ENCODE assay signal across 7 mouse cellular contexts in genomic region chr7:144940003-144940571, GRCm38 (mm10). TPM values are rescaled to one million over a fixed set of nuclear protein-coding genes. Genes with fewer than 3 reads are reported as not detected.
DNase-seq lines count a peak whose midpoint lies in the region; ATAC-seq and TF ChIP-seq lines count a peak whose summit lies in the region.

No protein-coding gene starts in this region.

- peak overlapping the region; percentile 96 for H3K9ac ChIP-seq in heart, embryonic 11.5 days (ENCODE audit: low read depth, low read length)
- H3K9ac ChIP-seq in midbrain, postnatal 0 days (replicated peaks; ENCODE audit: low read length, poor library complexity, severe bottlenecking): no peak overlapping the region

- H3K27me3 ChIP-seq in E14TG2a.4 (ENCODE audit: insufficient read depth, low read length): peaks cover 17% of the 10 kb centered on the region
- H3K27me3 ChIP-seq in heart, embryonic 11.5 days (ENCODE audit: control insufficient read depth, insufficient read depth, low read length): 0 out of 2 replicates have a peak, but pooled peaks cover 3% of the 10 kb centered on the region
- peaks cover 37% of the 10 kb centered on the region for H3K27me3 ChIP-seq in midbrain, postnatal 0 days (ENCODE audit: insufficient read depth, low read length)

- H3K36me3 ChIP-seq in E14TG2a.4 (ENCODE audit: insufficient read depth, low read length): peaks cover 31% of the 10 kb centered on the region
- H3K36me3 ChIP-seq in heart, embryonic 11.5 days (ENCODE audit: control insufficient read depth, insufficient read depth, low read length): peaks cover 16% of the 10 kb centered on the region
- H3K36me3 ChIP-seq in midbrain, postnatal 0 days (ENCODE audit: insufficient read depth, low read length): no peaks in the 10 kb centered on the region

- under 1% methylated on average over 22 of the region's 22 CpGs for WGBS in heart, embryonic 11.5 days (ENCODE audit: insufficient replicate concordance)
- 0% methylated on average over 20 of the region's 22 CpGs for WGBS in midbrain, postnatal 0 days

- no peaks in the 10 kb centered on the region for H3K9me3 ChIP-seq in E14TG2a.4 (ENCODE audit: low read length)
- no peaks in the 10 kb centered on the region for H3K9me3 ChIP-seq in heart, embryonic 11.5 days (replicated peaks; ENCODE audit: control insufficient read depth, low read length)
- H3K9me3 ChIP-seq in midbrain, postnatal 0 days (ENCODE audit: low read length): no peaks in the 10 kb centered on the region

- peak overlapping the region; percentile 84 for H3K4me3 ChIP-seq in E14TG2a.4 (replicated peaks; ENCODE audit: low read length)
- H3K4me3 ChIP-seq in heart, embryonic 11.5 days (ENCODE audit: low read depth, low read length): peak overlapping the region; percentile 79
- peak overlapping the region; percentile 42 for H3K4me3 ChIP-seq in midbrain, postnatal 0 days (ENCODE audit: low read depth, low read length)

- peak; percentile 29 for DNase-seq in WW6 (ENCODE audit: low read depth, low spot score)
- peak; percentile 25 to 48 for DNase-seq in kidney, postnatal 36 days
- no peak for DNase-seq in midbrain, postnatal 0 days (ENCODE audit: low spot score)
- no peak for DNase-seq in thymus, postnatal 0 days (ENCODE audit: low spot score)
- no peak for DNase-seq in gastrocnemius, postnatal 4 days (ENCODE audit: low spot score in 2 of 2)

- peak; percentile 27; the same call in 1 of the 2 replicates for ATAC-seq in heart, embryonic 11.5 days (replicated peaks; ENCODE audit: insufficient number of reproducible peaks, low FRiP score, low TSS enrichment)
- no peak for ATAC-seq in midbrain, postnatal 0 days (ENCODE audit: low FRiP score)

- no peak for TF ChIP-seq CTCF in E14TG2a.4 (conservative IDR thresholded peaks at IDR 0.05; ENCODE audit: low read length)
- no peak for TF ChIP-seq CTCF in midbrain, postnatal 0 days (IDR thresholded peaks at IDR 0.05)

- H3K27ac ChIP-seq in heart, embryonic 11.5 days (ENCODE audit: low read depth, low read length): peak overlapping the region; percentile 97
- no peak overlapping the region for H3K27ac ChIP-seq in midbrain, postnatal 0 days (ENCODE audit: low read depth, low read length)

- H3K4me2 ChIP-seq in heart, embryonic 11.5 days: peak overlapping the region; percentile 98
- H3K4me2 ChIP-seq in midbrain, postnatal 0 days (ENCODE audit: low read depth, low read length, poor library complexity, severe bottlenecking): peak overlapping the region; percentile 84

- H3K4me1 ChIP-seq in E14TG2a.4 (replicated peaks; ENCODE audit: low read depth, low read length): peaks cover 65% of the 10 kb centered on the region
- H3K4me1 ChIP-seq in heart, embryonic 11.5 days (ENCODE audit: control insufficient read depth, insufficient read depth, low read length): peaks cover 21% of the 10 kb centered on the region
- H3K4me1 ChIP-seq in midbrain, postnatal 0 days (ENCODE audit: insufficient read depth, low read length): peaks cover 13% of the 10 kb centered on the region

RNA-seq across cellular contexts. Expression of gene Ccnd1, which starts 0.4 kb away (rescaled TPM):
- polyA plus RNA-seq in heart, embryonic 11.5 days (2014; fragmentation: Nextera tagmentation; extraction: Ambion mirVana): 71.3 and 100 TPM in 2 replicates
- total RNA-seq in midbrain, postnatal 0 days (2014; rRNA removed): 26.3 and 32.8 TPM in 2 replicates
- polyA plus RNA-seq in midbrain, postnatal 0 days (2015; fragmentation: Nextera tagmentation; extraction: Ambion mirVana): 17.9 and 18.5 TPM in 2 replicates
- 7.4 and 10.0 TPM in 2 replicates for polyA plus RNA-seq in thymus, postnatal 0 days (2015; fragmentation: Nextera tagmentation; extraction: Ambion mirVana)
- total RNA-seq in gastrocnemius, postnatal 4 days (2021): 10 to 100 TPM; 82.7 to 84.8 TPM

RNA-seq across cellular contexts. Expression of gene LTO1, which starts 25.2 kb away (rescaled TPM):
- 17.1 and 21.2 TPM in 2 replicates for polyA plus RNA-seq in heart, embryonic 11.5 days (2014; fragmentation: Nextera tagmentation; extraction: Ambion mirVana)
- 19.2 and 19.8 TPM in 2 replicates for total RNA-seq in midbrain, postnatal 0 days (2014; rRNA removed)
- 17.9 and 18.9 TPM in 2 replicates for polyA plus RNA-seq in midbrain, postnatal 0 days (2015; fragmentation: Nextera tagmentation; extraction: Ambion mirVana)
- 25.4 and 26.4 TPM in 2 replicates for polyA plus RNA-seq in thymus, postnatal 0 days (2015; fragmentation: Nextera tagmentation; extraction: Ambion mirVana)
- total RNA-seq in gastrocnemius, postnatal 4 days (2021): 10 to 100 TPM; 18.4 TPM

RNA-seq across cellular contexts. Expression of gene Fgf15, which starts 43.8 kb away (rescaled TPM):
- polyA plus RNA-seq in heart, embryonic 11.5 days (2014; fragmentation: Nextera tagmentation; extraction: Ambion mirVana): 0.11 and 0.13 TPM in 2 replicates
- 7.9 and 9.3 TPM in 2 replicates for total RNA-seq in midbrain, postnatal 0 days (2014; rRNA removed)
- polyA plus RNA-seq in midbrain, postnatal 0 days (2015; fragmentation: Nextera tagmentation; extraction: Ambion mirVana): 3.8 and 5.1 TPM in 2 replicates
- 0.36 and 0.56 TPM in 2 replicates for polyA plus RNA-seq in thymus, postnatal 0 days (2015; fragmentation: Nextera tagmentation; extraction: Ambion mirVana)
- not detected for total RNA-seq in gastrocnemius, postnatal 4 days (2021)

Comparison
In these comparisons a context has a peak if more than half of its experiments do, and no peak if none do; other contexts are left out.
1. DNase-seq: peak in WW6 (single experiment) and kidney, postnatal 36 days (2 of 2); none in midbrain, postnatal 0 days (single experiment), thymus, postnatal 0 days (single experiment) and gastrocnemius, postnatal 4 days (0 of 2).
2. Peak in every context shown above with its lines, with median percentiles within 50 percentile points of each other: H3K4me3 ChIP-seq.